Mouse (Mus musculus) central nervous system, embryonic 14 days (tissue): ENCODE results near the gene Skil. TPM values are rescaled to one million over a fixed set of nuclear protein-coding genes. Genes with fewer than 3 reads are reported as not detected.

Experiments used
- polyA plus RNA-seq: library from polyadenylated mRNA; depleted of rRNA; stranded (reverse); fragments of >200 nt; gene quantifications from 2 replicates; pipeline ENCODE4 v1.2.3, GENCODE M21; 2012; rRNA removed

The Skil gene
- polyA plus RNA-seq: 18.4 and 19.4 TPM in 2 replicates

GRCm38 (mm10) chr3:31094531-31095178 lies at the start of gene Skil:
Skil (plus strand) TSS chr3:31095058.

GRCm38 (mm10) chr3:31149706-31150105 lies 54.8 kb downstream of the Skil start, which contains the start of gene Cldn11:
Cldn11 (plus strand) TSS chr3:31149920.

Other genes with a start within 250 kb of the Skil start
- 0.69 and 0.90 TPM in 2 replicates for gene Gpr160, start 239.1 kb upstream of the Skil start, polyA plus RNA-seq
- 16.3 and 17.6 TPM in 2 replicates for gene Phc3, start 125.6 kb upstream of the Skil start, polyA plus RNA-seq
- gene Prkci, start 99.3 kb upstream of the Skil start, polyA plus RNA-seq: 34.0 and 37.1 TPM in 2 replicates
- 33.3 and 43.9 TPM in 2 replicates for gene Cldn11, start 54.9 kb downstream of the Skil start, polyA plus RNA-seq
- 3.4 and 3.9 TPM in 2 replicates for gene Slc7a14, start 215.3 kb downstream of the Skil start, polyA plus RNA-seq